Mouse (Mus musculus) liver, embryonic 16.5 days (tissue): ENCODE results near the gene Slc22a2. TPM values are rescaled to one million over a fixed set of nuclear protein-coding genes. Genes with fewer than 3 reads are reported as not detected.
"Not testable (repeated sequence)": the region's sequence is repeated elsewhere in the genome, so short reads cannot be mapped to it uniquely, and the experiment has no call there.

Experiments
- ATAC-seq: fragments of 200-750 bp; cut with Nextera tagmentation; 2 replicates; pipeline ENCODE4 v1.8.0; 2017; ENCODE audit warnings: low read depth, mild to moderate bottlenecking, moderate number of reproducible peaks, moderate library complexity
- H3K27ac ChIP-seq: fragments of 300-500 bp; sonication (generic); 2 replicates; pipeline ENCODE4 v1.5.1; 2014; ENCODE audit warnings: mild to moderate bottlenecking, low read length
- H3K27me3 ChIP-seq: fragments of 300-500 bp; sonication (generic); 2 replicates; pipeline ENCODE4 v1.6.1; 2014; ENCODE audit warnings: low read depth, low read length, mixed read lengths; ENCODE audit not compliant: control insufficient read depth, insufficient read depth
- H3K36me3 ChIP-seq: fragments of 300-500 bp; sonication (generic); 2 replicates; pipeline ENCODE4 v1.6.1; 2014; ENCODE audit warnings: mild to moderate bottlenecking; ENCODE audit not compliant: control insufficient read depth, insufficient read depth
- H3K4me1 ChIP-seq: fragments of 300-500 bp; sonication (generic); 2 replicates; pipeline ENCODE4 v1.6.1; 2014; ENCODE audit warnings: low read depth, low read length, mixed read lengths; ENCODE audit not compliant: control insufficient read depth
- H3K4me2 ChIP-seq: fragments of 300-500 bp; sonication (generic); 2 replicates; pipeline ENCODE4 v1.6.1; 2014; ENCODE audit warnings: low read depth, low read length, mixed read lengths
- H3K4me3 ChIP-seq: fragments of 300-500 bp; sonication (generic); 2 replicates; pipeline ENCODE4 v1.5.1; 2014; ENCODE audit warnings: low read depth, mild to moderate bottlenecking, low read length
- H3K9ac ChIP-seq: fragments of 300-500 bp; sonication (generic); 2 replicates; pipeline ENCODE4 v1.6.1; 2014; ENCODE audit warnings: low read depth, low read length
- H3K9me3 ChIP-seq: fragments of 300-500 bp; sonication (generic); replicated peaks from 2 replicates; pipeline ENCODE4 v1.6.1; 2016; ENCODE audit warnings: low read length; ENCODE audit not compliant: control insufficient read depth
- WGBS: fragments of 180-500 bp; shearing (Covaris S2); extraction: QIAGEN DNeasy Blood & Tissue Kit; methylation state at CpG from one replicate; pipeline ENCODE4 v1.1.7; 2014; ENCODE audit not compliant: insufficient replicate concordance; 5-methylcytosine and 5-hydroxymethylcytosine counted together
- polyA plus RNA-seq: library from polyadenylated mRNA; unstranded; fragments of >200 nt; fragmentation: Nextera tagmentation; extraction: Ambion mirVana; gene quantifications from 2 replicates; pipeline ENCODE4 v1.2.1, GENCODE M21; 2015

Gene Slc22a2
- not detected in 2 replicates for polyA plus RNA-seq

- whole genome bisulfite sequencing = 58% methylated on average over 10 of the region's 10 CpGs
- H3K4me2 ChIP-seq = no peak within 1 kb of the TSS
- no peaks in the 10 kb centered on the region for H3K9me3 ChIP-seq
- no peak within 1 kb of the TSS for H3K9ac ChIP-seq
- no peak within 1 kb of the TSS for H3K4me3 ChIP-seq
- H3K27ac ChIP-seq = no peak within 1 kb of the TSS
- no peaks in the 10 kb centered on the region for H3K4me1 ChIP-seq
- peaks cover 2% of the 10 kb centered on the region; the same call in 1 of the 2 replicates for H3K27me3 ChIP-seq
- no peak for ATAC-seq
- no peaks in the 10 kb centered on the region for H3K36me3 ChIP-seq
These were observed at the start of gene Slc22a2 for GRCm38 (mm10) chr17:12583991-12584390. Gene Slc22a2, plus strand, starts transcription at chr17:12584132.

DNA sequence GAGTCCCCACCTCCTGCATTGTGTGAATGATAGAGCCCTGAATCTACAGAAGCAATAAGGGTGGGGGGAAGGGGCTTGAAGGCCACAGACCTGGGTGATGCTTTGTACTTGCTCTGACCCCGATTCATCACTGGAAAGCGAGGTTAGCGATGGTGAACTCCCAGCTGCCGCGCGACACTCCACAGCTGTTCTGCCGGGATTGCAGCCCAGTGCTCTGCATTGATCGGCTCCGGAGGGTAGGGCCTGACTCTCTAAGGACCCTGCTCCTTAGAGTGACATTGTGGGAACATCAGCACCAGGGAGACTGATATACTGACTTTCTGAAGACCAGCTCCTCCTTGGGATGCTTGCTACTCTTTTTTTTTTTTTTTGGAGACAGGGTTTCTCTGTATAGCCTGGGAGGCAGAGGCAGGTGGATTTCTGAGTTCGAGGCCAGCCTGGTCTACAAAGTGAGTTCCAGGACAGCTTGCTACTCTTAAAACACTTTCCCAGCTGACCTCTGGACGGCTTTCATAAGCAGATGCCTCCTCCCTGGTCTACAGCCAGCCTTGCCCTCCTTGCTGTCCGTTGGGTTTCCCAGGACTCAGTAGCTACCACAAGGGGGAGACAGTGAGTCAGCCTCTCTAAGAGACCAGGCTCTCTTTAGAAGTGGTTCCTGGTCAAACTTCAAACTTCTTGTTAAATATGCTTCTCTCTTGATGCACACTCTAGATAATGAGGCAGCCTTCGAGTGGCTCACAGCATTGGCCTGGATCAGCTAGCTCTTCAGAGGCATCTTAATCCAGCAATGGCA is 49.4 kb upstream of the Slc22a2 start:
- WGBS = 53% methylated on average over 13 of the region's 13 CpGs
- Histone ChIP-seq H3K9ac (no peak overlapping the region), H3K36me3 (no peaks in the 10 kb centered on the region), H3K4me2 (no peak overlapping the region), H3K4me3 (no peak overlapping the region), H3K9me3 (no peaks in the 10 kb centered on the region), H3K4me1 (no peaks in the 10 kb centered on the region), H3K27me3 (no peaks in the 10 kb centered on the region), H3K27ac (no peak overlapping the region)
- no peak for ATAC-seq

DNA sequence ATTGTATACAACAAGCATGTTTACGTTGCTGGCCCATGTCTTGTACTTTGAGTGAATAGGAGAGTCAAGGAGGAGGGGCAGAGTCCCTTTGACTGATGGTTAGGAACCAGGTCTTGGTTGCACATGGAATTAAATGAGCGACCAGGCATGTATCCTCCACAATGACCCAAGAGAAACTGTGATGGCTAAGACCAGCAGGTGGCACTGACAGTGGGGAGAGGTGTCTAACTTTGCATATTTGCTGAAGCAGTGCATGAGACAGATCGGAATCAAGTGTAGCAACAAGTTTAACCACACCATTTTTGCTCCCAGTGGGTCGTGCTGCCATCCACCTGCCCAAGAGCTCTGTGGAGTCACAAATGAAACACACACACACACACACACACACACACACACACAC is 21.7 kb upstream of the Slc22a2 start:
- Histone ChIP-seq H3K9ac (no peak overlapping the region), H3K4me3 (no peak overlapping the region), H3K4me2 (no peak overlapping the region), H3K9me3 (no peaks in the 10 kb centered on the region; the same call in 1 of the 2 replicates), H3K36me3 (no peaks in the 10 kb centered on the region), H3K27me3 (no peaks in the 10 kb centered on the region), H3K4me1 (no peaks in the 10 kb centered on the region), H3K27ac (no peak overlapping the region)
- WGBS = 59% methylated on average over 4 of the region's 4 CpGs
- no peak for ATAC-seq

- H3K36me3 ChIP-seq, H3K9ac ChIP-seq, H3K4me3 ChIP-seq, ATAC-seq, H3K4me1 ChIP-seq, H3K4me2 ChIP-seq, H3K27me3 ChIP-seq, H3K27ac ChIP-seq, H3K9me3 ChIP-seq: not testable (repeated sequence)
- WGBS = 71% methylated on average over 6 of the region's 6 CpGs
These were observed 19.4 kb upstream of the Slc22a2 start for GRCm38 (mm10) chr17:12564481-12565000.

- Histone ChIP-seq H3K4me3 (no peak overlapping the region), H3K9ac (no peak overlapping the region), H3K4me2 (no peak overlapping the region), H3K9me3 (no peaks in the 10 kb centered on the region), H3K27me3 (no peaks in the 10 kb centered on the region; the same call in 1 of the 2 replicates), H3K36me3 (no peaks in the 10 kb centered on the region), H3K27ac (no peak overlapping the region), H3K4me1 (no peaks in the 10 kb centered on the region)
- no peak for ATAC-seq
- WGBS = 68% methylated on average over 6 of the region's 6 CpGs
These were observed 18.5 kb upstream of the Slc22a2 start for GRCm38 (mm10) chr17:12565443-12565842.

DNA sequence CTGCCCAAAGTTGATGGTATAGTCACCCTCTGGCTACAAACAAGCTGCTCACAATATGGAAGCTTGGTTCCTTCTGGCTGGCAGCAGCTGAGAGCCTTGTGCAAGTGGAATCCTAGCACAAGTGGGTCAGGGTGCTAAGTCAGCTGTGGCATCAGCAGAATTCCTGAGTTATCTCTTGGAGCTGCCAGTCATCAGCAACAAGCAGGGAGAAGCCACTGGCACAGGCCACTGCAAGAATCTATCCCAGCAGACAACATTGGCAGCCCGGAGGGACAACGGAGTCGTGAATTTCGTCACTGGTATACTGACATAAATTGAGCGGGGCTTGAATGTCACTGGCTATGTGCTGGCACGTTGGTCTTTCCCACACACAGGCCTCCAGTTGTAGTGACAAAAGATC is 12.6 kb upstream of the Slc22a2 start:
- Histone ChIP-seq H3K9me3 (no peaks in the 10 kb centered on the region), H3K4me1 (no peaks in the 10 kb centered on the region), H3K4me3 (no peak overlapping the region), H3K27ac (no peak overlapping the region), H3K27me3 (no peaks in the 10 kb centered on the region; the same call in 1 of the 2 replicates), H3K36me3 (no peaks in the 10 kb centered on the region), H3K4me2 (no peak overlapping the region), H3K9ac (no peak overlapping the region)
- 67% methylated on average over 6 of the region's 6 CpGs for WGBS
- ATAC-seq = no peak

GRCm38 (mm10) chr17:12571924-12572463 is 11.9 kb upstream of the Slc22a2 start:
- Histone ChIP-seq H3K9me3 (no peaks in the 10 kb centered on the region), H3K4me1 (no peaks in the 10 kb centered on the region), H3K27ac (no peak overlapping the region), H3K4me3 (no peak overlapping the region), H3K36me3 (no peaks in the 10 kb centered on the region), H3K27me3 (no peaks in the 10 kb centered on the region; the same call in 1 of the 2 replicates), H3K4me2 (no peak overlapping the region), H3K9ac (no peak overlapping the region)
- 51% methylated on average over 9 of the region's 9 CpGs for WGBS
- ATAC-seq = no peak

GRCm38 (mm10) chr17:12575391-12575790 is 8.5 kb upstream of the Slc22a2 start:
- 45% methylated on average over 6 of the region's 6 CpGs for WGBS

GRCm38 (mm10) chr17:12577096-12577495 is 6.8 kb upstream of the Slc22a2 start:
- ATAC-seq = no peak
- no peak overlapping the region for H3K27ac ChIP-seq
- H3K36me3 ChIP-seq = no peaks in the 10 kb centered on the region
- no peak overlapping the region for H3K4me2 ChIP-seq
- no peak overlapping the region for H3K9ac ChIP-seq
- H3K27me3 ChIP-seq = no peaks in the 10 kb centered on the region
- no peak overlapping the region for H3K4me3 ChIP-seq
- WGBS = 71% methylated on average over 7 of the region's 7 CpGs
- no peaks in the 10 kb centered on the region for H3K9me3 ChIP-seq
- H3K4me1 ChIP-seq = no peaks in the 10 kb centered on the region

More at GRCm38 (mm10) chr17:12575391-12575790, 8.5 kb upstream of the Slc22a2 start:
- H3K4me1 ChIP-seq = no peaks in the 10 kb centered on the region
- no peak overlapping the region for H3K27ac ChIP-seq
- no peaks in the 10 kb centered on the region for H3K9me3 ChIP-seq
- no peak for ATAC-seq
- no peaks in the 10 kb centered on the region for H3K36me3 ChIP-seq
- H3K4me3 ChIP-seq = no peak overlapping the region
- no peak overlapping the region for H3K9ac ChIP-seq
- no peaks in the 10 kb centered on the region for H3K27me3 ChIP-seq
- H3K4me2 ChIP-seq = no peak overlapping the region
